Mouse (Mus musculus): Measurements from ENCODE around the gene Mrgpra9. TPM values are rescaled to one million over a fixed set of nuclear protein-coding genes. Genes with fewer than 3 reads are reported as not detected.
"Not testable (repeated sequence)": the region's sequence is repeated elsewhere in the genome, so short reads cannot be mapped to it uniquely, and the experiment has no call there.

Gene Mrgpra9
- not detected in 2 replicates for polyA plus RNA-seq (2016; fragmentation: Nextera tagmentation; extraction: Ambion mirVana)

GRCm38 (mm10) chr7:47252770-47253169 is at the start of gene Mrgpra9:
Mrgpra9 (minus strand) TSS chr7:47252848.
- no peak within 1 kb of the TSS for H3K27ac ChIP-seq
- no peak within 1 kb of the TSS for H3K9ac ChIP-seq
- WGBS = 62% methylated on average over 1 of the region's 1 CpGs

GRCm38 (mm10) chr7:47299612-47300011 is 47.0 kb upstream of the Mrgpra9 start:
- not testable (repeated sequence) for H3K4me2 ChIP-seq

More at GRCm38 (mm10) chr7:47252770-47253169, at the start of gene Mrgpra9:
- Histone ChIP-seq H3K4me1 (no peaks in the 10 kb centered on the region), H3K4me3 (replicated peaks) (no peak within 1 kb of the TSS), H3K4me2 (no peak within 1 kb of the TSS), H3K9me3 (no peaks in the 10 kb centered on the region), H3K36me3 (replicated peaks) (no peaks in the 10 kb centered on the region), H3K27me3 (no peaks in the 10 kb centered on the region)
- ATAC-seq (ENCODE audit: low FRiP score) = no peak

GRCm38 (mm10) chr7:47271547-47271946 is 18.9 kb upstream of the Mrgpra9 start:
- not testable (repeated sequence) for H3K4me2 ChIP-seq; H3K4me3 ChIP-seq (replicated peaks); ATAC-seq (ENCODE audit: low FRiP score); H3K9ac ChIP-seq; H3K27me3 ChIP-seq; H3K4me1 ChIP-seq; H3K36me3 ChIP-seq (replicated peaks); H3K9me3 ChIP-seq; H3K27ac ChIP-seq
- WGBS = 88% methylated on average over 5 of the region's 5 CpGs

More at GRCm38 (mm10) chr7:47299612-47300011, 47.0 kb upstream of the Mrgpra9 start:
- not testable (repeated sequence) for H3K27ac ChIP-seq; H3K27me3 ChIP-seq; ATAC-seq (ENCODE audit: low FRiP score); H3K9ac ChIP-seq; H3K9me3 ChIP-seq; H3K4me1 ChIP-seq; H3K4me3 ChIP-seq (replicated peaks); H3K36me3 ChIP-seq (replicated peaks)

GRCm38 (mm10) chr7:47244658-47245057 is 8.0 kb downstream of the Mrgpra9 start:
- Histone ChIP-seq H3K27me3 (no peaks in the 10 kb centered on the region), H3K4me1 (no peaks in the 10 kb centered on the region), H3K9ac (no peak overlapping the region), H3K27ac (no peak overlapping the region), H3K9me3 (no peaks in the 10 kb centered on the region), H3K4me3 (replicated peaks) (no peak overlapping the region), H3K4me2 (no peak overlapping the region), H3K36me3 (replicated peaks) (no peaks in the 10 kb centered on the region)
- ATAC-seq (ENCODE audit: low FRiP score) = no peak
- WGBS = 59% methylated on average over 3 of the region's 3 CpGs

- Histone ChIP-seq H3K4me3 (replicated peaks) (no peak within 1 kb of the TSS), H3K27ac (no peak within 1 kb of the TSS), H3K27me3 (no peaks in the 10 kb centered on the region), H3K9ac (no peak within 1 kb of the TSS), H3K4me1 (no peaks in the 10 kb centered on the region), H3K4me2 (no peak within 1 kb of the TSS), H3K9me3 (no peaks in the 10 kb centered on the region), H3K36me3 (replicated peaks) (no peaks in the 10 kb centered on the region)
- no peak for ATAC-seq (ENCODE audit: low FRiP score)
- WGBS = 76% methylated on average over 4 of the region's 4 CpGs
These were observed 47.8 kb downstream of the Mrgpra9 start, which contains the start of gene Mrgpra6 for GRCm38 (mm10) chr7:47204830-47205229. Mrgpra6 (minus strand) TSS chr7:47204920.

- Histone ChIP-seq H3K4me2 (no peak overlapping the region), H3K9me3 (no peaks in the 10 kb centered on the region), H3K9ac (no peak overlapping the region), H3K4me1 (no peaks in the 10 kb centered on the region), H3K27ac (no peak overlapping the region), H3K27me3 (no peaks in the 10 kb centered on the region), H3K36me3 (replicated peaks) (no peaks in the 10 kb centered on the region), H3K4me3 (replicated peaks) (no peak overlapping the region)
- 59% methylated on average over 1 of the region's 1 CpGs for WGBS
- ATAC-seq (ENCODE audit: low FRiP score) = no peak
These were observed 57.4 kb downstream of the Mrgpra9 start for GRCm38 (mm10) chr7:47195271-47195670.

Other genes with a start within 250 kb of the Mrgpra9 start
- 12.3 and 13.5 TPM in 2 replicates for gene Spty2d1, start 244.4 kb downstream of the Mrgpra9 start, polyA plus RNA-seq (2016; fragmentation: Nextera tagmentation; extraction: Ambion mirVana)
- gene Tmem86a, start 202.2 kb downstream of the Mrgpra9 start, polyA plus RNA-seq (2016; fragmentation: Nextera tagmentation; extraction: Ambion mirVana) = 13.9 and 15.2 TPM in 2 replicates
- 30.6 and 34.5 TPM in 2 replicates for gene Ptpn5, start 119.2 kb downstream of the Mrgpra9 start, polyA plus RNA-seq (2016; fragmentation: Nextera tagmentation; extraction: Ambion mirVana)
- not detected in 2 replicates for gene Mrgpra6, start 47.9 kb downstream of the Mrgpra9 start, polyA plus RNA-seq (2016; fragmentation: Nextera tagmentation; extraction: Ambion mirVana)
- gene Mrgpra1, start 101.4 kb upstream of the Mrgpra9 start, polyA plus RNA-seq (2016; fragmentation: Nextera tagmentation; extraction: Ambion mirVana) = not detected in 2 replicates
- gene Mrgpra2a, start 199.3 kb upstream of the Mrgpra9 start, polyA plus RNA-seq (2016; fragmentation: Nextera tagmentation; extraction: Ambion mirVana) = not detected in 2 replicates